Mouse (Mus musculus): ENCODE measurements around the gene Washc1.

GRCm38 (mm10) chr17:66123816-66124610 lies 12.7 kb downstream of the Washc1 start:
- TF ChIP-seq POLR2AphosphoS5 (IDR thresholded peaks at IDR 0.05; ENCODE audit: insufficient replicate concordance, low read depth, low read length), result no peak
- TF ChIP-seq CTCF (IDR thresholded peaks at IDR 0.05; ENCODE audit: low read depth, low read length), result no peak
- no peak for TF ChIP-seq GATA1 (IDR thresholded peaks at IDR 0.05; ENCODE audit: borderline replicate concordance, low read length)
- no peak for TF ChIP-seq TAL1 (conservative IDR thresholded peaks at IDR 0.05; ENCODE audit: low read depth, low read length)
- no peak for TF ChIP-seq GATA2 (IDR thresholded peaks at IDR 0.05; ENCODE audit: borderline replicate concordance, low read depth, low read length)

Data from G1E (cell line).